Mouse (Mus musculus) adrenal gland, postnatal 36 days (tissue): ENCODE results near the gene Fxyd4. TPM values are rescaled to one million over a fixed set of nuclear protein-coding genes. Genes with fewer than 3 reads are reported as not detected.
A peak's percentile ranks its signal among the peaks of the same experiment; 100 is the strongest.

Experiments used
- DNase-seq, 2 experiments: peaks; one replicate each; pipeline ENCODE4 v3.0.0; 2021; ENCODE audit warnings: mixed read lengths in 1 of 2
- microRNA-seq: library from miRNA; unstranded; fragments of <30 nt; microRNA quantifications from one replicate; pipeline ENCODE4 v1.2.0, GENCODE M21; 2021
- total RNA-seq, 2 experiments: library from RNA; stranded (reverse); gene quantifications; 2 replicates each; pipeline ENCODE4 v1.2.3; 2021

The Fxyd4 gene
- total RNA-seq, 2 experiments from 2014 or later = not detected

GRCm38 (mm10) chr6:117891369-117892160 lies 45.9 kb downstream of the Fxyd4 start:
- DNase-seq = peak in 1 of 2 experiments; percentile 39

GRCm38 (mm10) chr6:117890257-117890656 lies 47.2 kb downstream of the Fxyd4 start:
- DNase-seq = no peak

GRCm38 (mm10) chr6:117888642-117889096 lies 48.8 kb downstream of the Fxyd4 start:
- DNase-seq = no peak

- no peak for DNase-seq
Measured at GRCm38 (mm10) chr6:117888032-117888431, 49.5 kb downstream of the Fxyd4 start.

- peak in 1 of 2 experiments; percentile 53 for DNase-seq
Measured at GRCm38 (mm10) chr6:117885943-117886342, 51.5 kb downstream of the Fxyd4 start.

Small RNA genes lying within 50 kb of the gene (microRNA-seq; reads per million reads assigned to microRNA genes)
- not detected for gene Gm25535

Other genes starting within 250 kb of the Fxyd4 start
- gene Zfp637, start 96.5 kb downstream of the Fxyd4 start, total RNA-seq = 10 to 100 TPM; 32.7 to 42.6 TPM
- gene Zfp239, start 75.6 kb downstream of the Fxyd4 start, total RNA-seq = 1 to 10 TPM; 2.3 to 3.3 TPM
- 100 to 1,000 TPM; 380 to 388 TPM for gene Hnrnpf, start 37.4 kb downstream of the Fxyd4 start, total RNA-seq
- gene Rasgef1a, start 73.7 kb upstream of the Fxyd4 start, total RNA-seq = under 1 TPM; 0.13 to 0.33 TPM
- gene Csgalnact2, start 201.4 kb upstream of the Fxyd4 start, total RNA-seq = 10 to 100 TPM; 18.2 to 23.2 TPM